Mouse (Mus musculus): ENCODE results near the gene Fmnl3. TPM values are rescaled to one million over a fixed set of nuclear protein-coding genes. Genes with fewer than 3 reads are reported as not detected.
A peak's percentile ranks its signal among the peaks of the same experiment; 100 is the strongest.

The Fmnl3 gene
- polyA plus RNA-seq, 1 experiment from 2014 or later, result 12.8 TPM

- H3K36me3 ChIP-seq (ENCODE audit: control insufficient read depth, insufficient read depth, low read length), result no peaks in the 10 kb centered on the region
- H3K27ac ChIP-seq (ENCODE audit: low read depth, low read length), result no peak overlapping the region
- peaks cover 44% of the 10 kb centered on the region for H3K4me1 ChIP-seq (replicated peaks; ENCODE audit: control insufficient read depth, insufficient read depth, low read length)
- H3K9ac ChIP-seq (ENCODE audit: low read depth, low read length), result no peak overlapping the region
- no peak for DNase-seq (ENCODE audit: low spot score)
- no peak for ATAC-seq (replicated peaks; ENCODE audit: low FRiP score)
- no peaks in the 10 kb centered on the region for H3K9me3 ChIP-seq (ENCODE audit: control insufficient read depth, low read length)
- no peak overlapping the region for H3K4me2 ChIP-seq
- H3K27me3 ChIP-seq (replicated peaks; ENCODE audit: control insufficient read depth, insufficient read depth, low read length), result 0 out of 2 replicates have a peak, but pooled peaks cover 3% of the 10 kb centered on the region
- whole genome bisulfite sequencing, result 34% methylated on average over 5 of the region's 5 CpGs
- no peak overlapping the region for H3K4me3 ChIP-seq (ENCODE audit: low read depth, low read length)
These were observed 26.7 kb downstream of the Fmnl3 start for GRCm38 (mm10) chr15:99343414-99344147.

GRCm38 (mm10) chr15:99342194-99342981 lies 27.9 kb downstream of the Fmnl3 start:
- WGBS, result 31% methylated on average over 9 of the region's 9 CpGs
- Histone ChIP-seq H3K36me3 (ENCODE audit: control insufficient read depth, insufficient read depth, low read length) (no peaks in the 10 kb centered on the region), H3K27me3 (replicated peaks; ENCODE audit: control insufficient read depth, insufficient read depth, low read length) (0 out of 2 replicates have a peak, but pooled peaks cover 3% of the 10 kb centered on the region), H3K4me3 (ENCODE audit: low read depth, low read length) (no peak overlapping the region), H3K4me2 (no peak overlapping the region), H3K27ac (ENCODE audit: low read depth, low read length) (no peak overlapping the region), H3K9me3 (ENCODE audit: control insufficient read depth, low read length) (no peaks in the 10 kb centered on the region), H3K4me1 (replicated peaks; ENCODE audit: control insufficient read depth, insufficient read depth, low read length) (peaks cover 42% of the 10 kb centered on the region), H3K9ac (ENCODE audit: low read depth, low read length) (no peak overlapping the region)
- DNase-seq (ENCODE audit: low spot score) (no peak), ATAC-seq (replicated peaks; ENCODE audit: low FRiP score) (no peak)

- no peak overlapping the region for H3K4me2 ChIP-seq
- no peaks in the 10 kb centered on the region for H3K36me3 ChIP-seq (ENCODE audit: control insufficient read depth, insufficient read depth, low read length)
- no peak overlapping the region for H3K4me3 ChIP-seq (ENCODE audit: low read depth, low read length)
- no peaks in the 10 kb centered on the region for H3K9me3 ChIP-seq (ENCODE audit: control insufficient read depth, low read length)
- H3K4me1 ChIP-seq (replicated peaks; ENCODE audit: control insufficient read depth, insufficient read depth, low read length), result peaks cover 45% of the 10 kb centered on the region
- ATAC-seq (replicated peaks; ENCODE audit: low FRiP score) (no peak; the same call in 1 of the 2 replicates), DNase-seq (ENCODE audit: low spot score) (no peak)
- no peak overlapping the region for H3K27ac ChIP-seq (ENCODE audit: low read depth, low read length)
- H3K27me3 ChIP-seq (replicated peaks; ENCODE audit: control insufficient read depth, insufficient read depth, low read length), result 0 out of 2 replicates have a peak, but pooled peaks cover 3% of the 10 kb centered on the region
- WGBS, result 40% methylated on average over 3 of the region's 3 CpGs
- H3K9ac ChIP-seq (ENCODE audit: low read depth, low read length), result no peak overlapping the region
These were observed 29.2 kb downstream of the Fmnl3 start for GRCm38 (mm10) chr15:99341102-99341501.

DNA sequence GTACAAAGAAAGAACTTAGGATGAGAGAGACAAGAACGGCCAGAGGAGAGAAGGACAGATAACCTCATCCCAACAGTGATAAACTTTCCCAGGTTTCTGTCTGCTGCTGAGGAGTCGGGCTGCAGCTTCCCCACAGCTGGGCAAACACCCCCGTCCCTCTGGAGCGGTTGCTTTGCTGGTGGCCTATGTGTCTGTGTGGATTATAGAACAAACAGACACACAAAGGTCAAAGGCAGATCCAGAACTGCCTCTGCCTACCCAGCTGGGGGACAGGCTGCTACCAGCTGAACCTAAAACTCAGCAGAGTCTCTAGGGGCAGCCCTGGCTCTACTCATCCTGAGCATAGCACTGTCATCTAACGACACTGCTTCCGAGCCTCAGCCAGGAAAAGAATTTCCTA lies 30.6 kb downstream of the Fmnl3 start:
- no peaks in the 10 kb centered on the region for H3K9me3 ChIP-seq (ENCODE audit: control insufficient read depth, low read length)
- peak overlapping the region; percentile 11; the same call in 1 of the 2 replicates for H3K4me2 ChIP-seq
- no peak overlapping the region for H3K27ac ChIP-seq (ENCODE audit: low read depth, low read length)

GRCm38 (mm10) chr15:99338916-99339315 lies 31.4 kb downstream of the Fmnl3 start:
- DNase-seq (ENCODE audit: low spot score) (no peak), ATAC-seq (replicated peaks; ENCODE audit: low FRiP score) (no peak)
- Histone ChIP-seq H3K27me3 (replicated peaks; ENCODE audit: control insufficient read depth, insufficient read depth, low read length) (0 out of 2 replicates have a peak, but pooled peaks cover 3% of the 10 kb centered on the region), H3K4me1 (replicated peaks; ENCODE audit: control insufficient read depth, insufficient read depth, low read length) (peaks cover 56% of the 10 kb centered on the region), H3K9ac (ENCODE audit: low read depth, low read length) (no peak overlapping the region), H3K27ac (ENCODE audit: low read depth, low read length) (no peak overlapping the region), H3K36me3 (ENCODE audit: control insufficient read depth, insufficient read depth, low read length) (no peaks in the 10 kb centered on the region), H3K4me2 (no peak overlapping the region), H3K4me3 (ENCODE audit: low read depth, low read length) (no peak overlapping the region), H3K9me3 (ENCODE audit: control insufficient read depth, low read length) (no peaks in the 10 kb centered on the region)
- 72% methylated on average over 2 of the region's 2 CpGs for WGBS

More for the DNA sequence above, 30.6 kb downstream of the Fmnl3 start:
- Histone ChIP-seq H3K36me3 (ENCODE audit: control insufficient read depth, insufficient read depth, low read length) (no peaks in the 10 kb centered on the region), H3K9ac (ENCODE audit: low read depth, low read length) (no peak overlapping the region), H3K4me1 (replicated peaks; ENCODE audit: control insufficient read depth, insufficient read depth, low read length) (peaks cover 55% of the 10 kb centered on the region), H3K27me3 (replicated peaks; ENCODE audit: control insufficient read depth, insufficient read depth, low read length) (0 out of 2 replicates have a peak, but pooled peaks cover 3% of the 10 kb centered on the region), H3K4me3 (ENCODE audit: low read depth, low read length) (no peak overlapping the region)
- 45% methylated on average over 6 of the region's 6 CpGs for WGBS
- DNase-seq (ENCODE audit: low spot score) (no peak), ATAC-seq (replicated peaks; ENCODE audit: low FRiP score) (no peak)

GRCm38 (mm10) chr15:99335801-99336320 lies 34.4 kb downstream of the Fmnl3 start:
- Histone ChIP-seq H3K27me3 (replicated peaks; ENCODE audit: control insufficient read depth, insufficient read depth, low read length) (no peaks in the 10 kb centered on the region), H3K4me2 (no peak overlapping the region), H3K4me3 (ENCODE audit: low read depth, low read length) (no peak overlapping the region), H3K9ac (ENCODE audit: low read depth, low read length) (no peak overlapping the region), H3K9me3 (ENCODE audit: control insufficient read depth, low read length) (no peaks in the 10 kb centered on the region), H3K4me1 (replicated peaks; ENCODE audit: control insufficient read depth, insufficient read depth, low read length) (peaks cover 63% of the 10 kb centered on the region), H3K27ac (ENCODE audit: low read depth, low read length) (0 out of 2 replicates have a peak overlapping the region, but pooled peaks have one; percentile 16), H3K36me3 (ENCODE audit: control insufficient read depth, insufficient read depth, low read length) (no peaks in the 10 kb centered on the region)
- 68% methylated on average over 8 of the region's 8 CpGs for WGBS
- DNase-seq (ENCODE audit: low spot score) (no peak), ATAC-seq (replicated peaks; ENCODE audit: low FRiP score) (no peak)

- ATAC-seq (replicated peaks; ENCODE audit: low FRiP score), result no peak
These were observed 35.8 kb downstream of the Fmnl3 start for GRCm38 (mm10) chr15:99334500-99334899.

GRCm38 (mm10) chr15:99333676-99334065 lies 36.6 kb downstream of the Fmnl3 start:
- H3K27me3 ChIP-seq (replicated peaks; ENCODE audit: control insufficient read depth, insufficient read depth, low read length), result no peaks in the 10 kb centered on the region
- 0 out of 2 replicates have a peak overlapping the region, but pooled peaks have one; percentile 8 for H3K9ac ChIP-seq (ENCODE audit: low read depth, low read length)
- no peaks in the 10 kb centered on the region for H3K9me3 ChIP-seq (ENCODE audit: control insufficient read depth, low read length)
- WGBS, result 68% methylated on average over 3 of the region's 3 CpGs
- DNase-seq (ENCODE audit: low spot score) (no peak), ATAC-seq (replicated peaks; ENCODE audit: low FRiP score) (no peak)
- H3K4me2 ChIP-seq, result peak overlapping the region; percentile 26; the same call in 1 of the 2 replicates
- H3K36me3 ChIP-seq (ENCODE audit: control insufficient read depth, insufficient read depth, low read length), result no peaks in the 10 kb centered on the region
- peak overlapping the region; percentile 94 for H3K27ac ChIP-seq (ENCODE audit: low read depth, low read length)
- H3K4me1 ChIP-seq (replicated peaks; ENCODE audit: control insufficient read depth, insufficient read depth, low read length), result peaks cover 62% of the 10 kb centered on the region
- H3K4me3 ChIP-seq (ENCODE audit: low read depth, low read length), result no peak overlapping the region

More at GRCm38 (mm10) chr15:99334500-99334899, 35.8 kb downstream of the Fmnl3 start:
- DNase-seq (ENCODE audit: low spot score), result no peak
- no peaks in the 10 kb centered on the region for H3K27me3 ChIP-seq (replicated peaks; ENCODE audit: control insufficient read depth, insufficient read depth, low read length)
- no peak overlapping the region for H3K4me3 ChIP-seq (ENCODE audit: low read depth, low read length)
- no peaks in the 10 kb centered on the region for H3K9me3 ChIP-seq (ENCODE audit: control insufficient read depth, low read length)
- WGBS, result 68% methylated on average over 6 of the region's 6 CpGs
- no peak overlapping the region for H3K9ac ChIP-seq (ENCODE audit: low read depth, low read length)
- peak overlapping the region; percentile 94; the same call in 1 of the 2 replicates for H3K27ac ChIP-seq (ENCODE audit: low read depth, low read length)
- no peak overlapping the region for H3K4me2 ChIP-seq
- H3K4me1 ChIP-seq (replicated peaks; ENCODE audit: control insufficient read depth, insufficient read depth, low read length), result peaks cover 61% of the 10 kb centered on the region
- H3K36me3 ChIP-seq (ENCODE audit: control insufficient read depth, insufficient read depth, low read length), result no peaks in the 10 kb centered on the region
